Mouse (Mus musculus): ENCODE measurements around the gene Adamts14.

DNA sequence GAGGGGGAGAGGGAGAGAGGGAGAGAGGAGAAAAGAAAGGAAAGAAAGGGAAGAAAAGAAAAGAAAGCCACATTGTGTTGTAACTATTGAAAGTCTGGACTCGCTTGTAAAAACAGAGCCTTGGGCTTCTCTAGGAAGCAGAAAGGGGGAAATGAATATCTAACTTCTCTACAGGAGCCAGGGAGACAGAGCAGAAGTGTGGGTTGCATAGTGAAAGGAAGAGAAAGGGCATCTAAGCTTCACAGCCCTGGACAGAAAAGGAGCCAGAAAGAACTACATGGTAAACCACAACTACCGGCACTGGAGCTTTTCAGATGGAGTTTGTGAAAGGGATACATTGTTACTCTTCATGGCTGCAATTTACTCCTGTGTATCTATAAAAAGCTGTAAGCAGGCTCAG, 17.2 kb upstream of the Adamts14 start:
- no peak for TF ChIP-seq CTCF (IDR thresholded peaks at IDR 0.05; ENCODE audit: low read depth)
- no peak for TF ChIP-seq EP300 (IDR thresholded peaks at IDR 0.05; ENCODE audit: low read depth)

Data from liver, embryonic 14.5 days (tissue).